Mouse (Mus musculus): Measurements from ENCODE around the gene Hist1h3f.
"Not testable (repeated sequence)": the region's sequence is repeated elsewhere in the genome, so short reads cannot be mapped to it uniquely, and the experiment has no call there.

GRCm38 (mm10) chr13:23542999-23543607 is 749 bp upstream of the Hist1h3f start, which contains the start of gene Hist1h2bh:
- TF ChIP-seq CTCF (IDR thresholded peaks at IDR 0.05): not testable (repeated sequence)
- peak; percentile 65 for TF ChIP-seq POLR2A (IDR thresholded peaks at IDR 0.05; ENCODE audit: insufficient read depth, low read depth, low read length)
